Mouse (Mus musculus) C2C12 (cell line): ENCODE measurements around the gene Cpne7.
"Not testable (repeated sequence)": the region's sequence is repeated elsewhere in the genome, so short reads cannot be mapped to it uniquely, and the experiment has no call there.

Source experiments
- CEBPB ChIP-seq: IDR thresholded peaks from one replicate; pipeline ENCODE4 v1.6.1; 2011; ENCODE audit warnings: low read depth, mild to moderate bottlenecking, control low read depth, moderate library complexity
- CTCF ChIP-seq: IDR thresholded peaks from one replicate; pipeline ENCODE4 v1.5.1; 2011; ENCODE audit not compliant: control insufficient read depth, insufficient read depth, insufficient read length
- FOSL1 ChIP-seq: IDR thresholded peaks from one replicate; pipeline ENCODE4 v1.8.0; 2011; ENCODE audit warnings: mild to moderate bottlenecking, low read length; ENCODE audit not compliant: poor library complexity, insufficient read depth, severe bottlenecking
- MAX ChIP-seq: IDR thresholded peaks from one replicate; pipeline ENCODE4 v1.6.1; 2011; ENCODE audit warnings: mild to moderate bottlenecking, control low read depth
- MYOD1 ChIP-seq: IDR thresholded peaks from one replicate; pipeline ENCODE4 v1.6.1; 2011; ENCODE audit warnings: low read depth; ENCODE audit not compliant: control insufficient read depth, insufficient read length
- MYOG ChIP-seq: IDR thresholded peaks from one replicate; pipeline ENCODE4 v1.6.1; 2011; ENCODE audit not compliant: control insufficient read depth, insufficient read length; ENCODE audit errors: extremely low read depth
- USF1 ChIP-seq: IDR thresholded peaks from one replicate; pipeline ENCODE4 v1.6.1; 2011; ENCODE audit warnings: low read depth, mild to moderate bottlenecking, control low read depth, moderate library complexity

DNA sequence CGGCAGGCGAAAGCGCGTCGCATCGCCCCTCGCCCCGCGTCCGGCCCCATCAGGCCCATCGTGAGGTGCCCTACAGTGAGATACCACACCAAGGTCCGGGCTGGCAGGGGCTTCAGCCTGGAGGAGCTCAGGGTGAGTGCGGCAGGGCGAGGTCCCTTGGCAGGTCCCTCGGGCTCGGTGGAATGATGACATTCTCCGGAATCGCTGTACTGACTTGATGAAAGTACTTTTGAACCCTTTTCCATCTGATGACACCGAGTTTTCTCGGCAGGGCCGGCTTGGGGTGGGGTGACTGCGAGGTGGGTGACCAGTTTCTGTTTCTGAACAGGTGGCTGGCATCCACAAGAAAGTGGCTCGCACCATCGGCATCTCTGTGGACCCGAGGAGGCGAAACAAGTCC, 14.3 kb upstream of the Cpne7 start:
- not testable (repeated sequence) for TF ChIP-seq MYOD1, MYOG, USF1, CTCF, CEBPB, FOSL1, MAX
